Mouse (Mus musculus) gastrocnemius, postnatal 25 days (tissue): ENCODE data around the gene E2f7. TPM values are rescaled to one million over a fixed set of nuclear protein-coding genes. Genes with fewer than 3 reads are reported as not detected.

ENCODE experiments used
- total RNA-seq, 2 experiments: library from RNA; stranded (reverse); gene quantifications; 1 replicate in 1 of 2; 2 replicates in 1 of 2; pipeline ENCODE4 v1.2.3; 2021

E2f7 gene
- total RNA-seq, 2 experiments from 2014 or later: 0.56 to 1.2 TPM

Other genes starting within 250 kb of the E2f7 start
- 10 to 100 TPM in 1 of 2 experiments, 1 to 10 TPM in 1; 8.8 to 15.2 TPM for gene Csrp2, start 174.3 kb downstream of the E2f7 start, total RNA-seq